Mouse (Mus musculus) cerebellum, adult 8-10 months (tissue): ENCODE data around the gene Nwd2.

ENCODE experiments used
- DNase-seq: peaks from one replicate; pipeline ENCODE4 v3.0.0; 2022

Nwd2 gene

DNA sequence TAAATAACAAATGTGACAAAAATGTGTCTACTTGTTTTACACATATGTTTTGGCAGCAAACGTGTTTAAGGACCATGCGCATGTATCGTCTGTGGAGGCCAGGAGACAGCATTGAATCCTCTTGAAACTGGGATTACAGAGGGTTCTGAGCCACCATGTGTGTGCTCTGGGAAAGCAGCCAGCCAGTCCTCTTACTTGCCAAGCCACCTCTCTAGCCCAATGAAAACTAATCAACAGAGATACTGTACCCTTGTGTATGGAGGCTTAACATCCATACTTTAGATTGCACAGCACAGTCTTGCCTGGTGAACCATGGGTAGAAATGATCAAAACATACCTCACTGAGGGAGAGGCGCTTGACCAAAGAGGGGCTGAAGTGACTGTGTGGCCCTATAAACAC, 117.0 kb downstream of the Nwd2 start:
- no peak for DNase-seq

GRCm38 (mm10) chr5:63766715-63767114, 117.8 kb downstream of the Nwd2 start:
- peak; percentile 10 for DNase-seq

DNA sequence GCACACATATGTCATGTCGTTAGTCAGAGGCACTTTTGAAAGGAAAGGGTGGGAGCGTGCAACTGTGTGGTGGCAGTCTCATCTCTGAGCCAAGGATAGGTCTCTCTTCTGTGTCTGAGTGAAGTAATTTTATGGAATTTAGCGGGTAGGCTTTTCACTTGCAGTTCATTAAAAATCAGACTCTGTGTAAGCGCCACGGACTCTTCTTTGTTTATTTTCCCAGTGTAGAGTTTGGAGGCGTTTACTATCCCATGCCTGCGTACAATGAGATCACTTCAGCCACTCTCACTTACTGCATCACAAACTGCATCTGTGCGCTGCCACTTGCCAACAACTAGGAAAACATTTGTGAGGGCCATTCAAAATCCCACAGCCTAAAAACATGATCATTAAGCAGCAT, 118.6 kb downstream of the Nwd2 start:
- DNase-seq, result no peak

DNA sequence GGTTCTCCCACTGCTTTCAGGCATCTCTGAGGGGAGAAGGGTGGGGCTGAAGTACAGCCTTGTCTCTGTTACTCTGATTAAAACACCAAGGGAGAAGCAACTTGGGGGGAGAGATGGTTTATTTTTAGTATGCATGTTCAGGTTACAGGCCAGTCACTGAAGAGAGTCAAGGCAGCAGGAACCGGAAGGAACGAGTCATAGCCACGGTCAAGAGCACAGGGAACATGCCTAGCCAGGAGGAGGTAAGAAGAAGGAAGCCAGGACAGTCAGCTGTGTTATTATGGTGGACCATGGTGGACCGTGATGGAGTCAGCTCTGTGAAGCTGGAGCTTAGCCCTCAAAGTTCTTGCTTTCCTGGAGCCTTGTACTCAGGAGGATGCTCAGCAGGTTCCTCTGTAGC, 119.3 kb downstream of the Nwd2 start:
- DNase-seq, result no peak

- DNase-seq, result no peak
These were observed 124.1 kb downstream of the Nwd2 start for GRCm38 (mm10) chr5:63772971-63773370.

DNA sequence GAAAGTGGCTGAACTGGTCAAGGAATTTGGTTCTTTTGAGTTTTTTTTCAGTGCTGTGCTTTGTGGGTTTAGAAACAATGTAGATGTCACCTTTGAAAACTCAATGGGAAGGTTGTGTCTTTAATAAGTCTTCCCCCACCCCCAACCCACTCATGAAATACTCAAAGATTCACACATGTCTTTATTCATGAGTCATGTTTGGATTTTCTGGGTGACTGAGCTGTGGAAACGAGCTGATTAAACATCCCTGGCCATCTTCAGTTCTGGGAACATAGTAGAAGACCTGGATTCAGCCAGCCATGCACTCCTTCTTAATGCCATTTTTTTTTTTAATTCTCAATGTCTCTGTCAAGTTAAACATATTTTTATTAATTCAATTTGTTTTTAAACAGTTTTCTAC, 124.7 kb downstream of the Nwd2 start:
- DNase-seq, result no peak

DNA sequence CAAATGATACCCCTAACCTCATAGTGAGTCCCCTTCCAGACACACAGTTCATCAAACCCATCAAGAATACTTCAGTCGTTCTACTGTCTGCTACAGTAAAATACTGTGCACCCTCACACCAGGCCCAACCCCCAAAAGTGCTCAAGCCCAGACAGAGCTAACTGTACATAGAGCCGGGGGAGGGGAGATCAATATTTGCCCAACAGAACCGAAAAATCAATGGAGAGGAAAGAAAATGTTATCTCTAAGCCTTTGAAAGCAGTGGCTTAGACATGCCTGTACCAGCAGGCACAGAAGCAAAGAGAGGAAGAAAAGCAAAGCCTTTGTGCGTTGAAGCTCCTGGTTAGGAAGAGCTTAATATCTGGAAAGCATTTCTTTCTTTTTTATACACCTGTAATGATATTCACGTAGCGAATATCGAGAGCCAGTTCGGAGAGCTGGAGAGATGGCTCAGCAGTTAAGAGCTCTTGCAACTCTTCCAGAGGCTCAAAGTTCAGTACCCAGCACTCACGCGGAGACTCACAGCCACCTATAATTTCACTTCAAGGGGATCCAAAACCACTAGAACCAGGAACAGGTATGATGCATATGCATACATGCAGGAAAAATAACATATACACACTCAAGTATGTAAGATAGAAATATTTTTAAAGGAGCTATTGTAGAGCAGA, 139.4 kb downstream of the Nwd2 start:
- DNase-seq, result no peak

DNA sequence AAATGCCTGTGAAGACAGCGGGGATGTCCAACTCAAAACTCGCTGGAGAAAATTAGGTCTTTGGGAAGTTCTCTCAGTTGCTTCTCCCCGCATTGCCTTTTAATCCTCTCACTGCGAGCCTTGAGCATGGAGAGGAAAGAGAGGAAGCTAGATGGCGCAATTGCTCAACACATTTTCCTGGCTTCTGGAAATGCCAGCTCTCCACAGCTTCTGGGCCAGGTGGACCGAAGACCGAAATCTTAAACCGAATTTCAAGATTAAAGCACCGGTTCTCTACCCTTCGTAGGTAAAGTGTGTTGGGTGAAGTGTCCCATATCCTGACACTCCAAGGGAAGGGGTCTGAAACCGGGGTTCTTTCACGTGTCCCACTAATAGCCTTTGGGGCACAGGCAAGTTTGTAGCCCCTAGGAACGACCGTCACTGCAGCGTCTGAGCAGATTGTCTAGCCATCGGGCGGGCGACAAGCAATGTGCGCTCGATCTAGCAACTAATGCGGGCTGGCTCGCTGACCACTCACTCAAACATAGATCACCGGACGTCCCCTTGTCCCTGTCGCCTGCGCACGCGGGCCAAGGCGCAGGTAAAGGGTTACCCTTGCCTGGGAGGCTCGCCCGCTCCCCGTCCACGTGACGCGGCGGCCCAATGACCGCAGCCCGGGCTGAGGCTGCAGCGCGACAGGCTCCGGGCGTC, 163.1 kb downstream of the Nwd2 start, which contains the start of gene 0610040J01Rik:
Gene 0610040J01Rik, plus strand, starts transcription at position 545 of the 690 bp plus-strand sequence.
- peak; percentile 11 for DNase-seq

DNA sequence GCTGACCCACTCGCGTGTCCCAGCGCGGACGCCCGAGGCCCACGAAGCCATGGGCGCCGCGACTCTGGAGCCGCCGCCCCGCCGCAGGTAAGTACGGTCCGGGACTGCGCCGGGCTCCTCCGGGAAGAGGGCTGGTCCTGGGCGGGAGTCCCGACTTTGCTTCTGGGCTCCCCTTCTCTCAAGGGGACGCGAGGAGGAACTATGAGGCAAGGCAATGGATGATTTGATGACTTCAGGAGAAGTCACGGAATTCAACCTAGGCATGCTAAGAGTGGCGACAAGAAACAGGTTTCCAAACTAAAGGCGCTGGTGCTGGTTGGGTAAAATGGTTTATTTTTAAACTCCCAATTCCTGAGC, 163.6 kb downstream of the Nwd2 start:
- no peak for DNase-seq

GRCm38 (mm10) chr5:63816643-63817042, 167.7 kb downstream of the Nwd2 start:
- no peak for DNase-seq

GRCm38 (mm10) chr5:63817270-63817669, 168.4 kb downstream of the Nwd2 start:
- no peak for DNase-seq

- DNase-seq, result no peak
These were observed 170.1 kb downstream of the Nwd2 start for GRCm38 (mm10) chr5:63818975-63819374.

GRCm38 (mm10) chr5:63819519-63819918, 170.6 kb downstream of the Nwd2 start:
- DNase-seq, result no peak

DNA sequence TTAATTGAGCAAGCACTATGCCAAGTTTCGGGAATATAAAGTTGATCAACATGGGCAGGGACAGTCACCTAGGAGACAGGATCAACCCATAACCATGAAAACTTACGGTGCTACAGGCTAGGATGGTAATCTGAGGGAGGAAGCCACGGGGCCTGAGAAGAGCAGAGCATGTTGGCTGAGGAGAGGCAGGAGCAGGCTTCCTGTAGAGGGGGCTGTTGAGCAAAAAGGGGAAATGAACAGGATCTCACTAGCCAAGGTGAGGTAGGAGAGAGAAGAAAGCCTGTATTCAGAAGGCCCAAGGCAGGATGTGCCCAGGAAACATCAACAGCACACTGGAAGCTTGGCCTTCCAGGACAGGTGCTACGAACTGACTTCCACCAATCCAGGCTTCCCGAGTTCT, 172.3 kb downstream of the Nwd2 start:
- DNase-seq, result no peak

DNA sequence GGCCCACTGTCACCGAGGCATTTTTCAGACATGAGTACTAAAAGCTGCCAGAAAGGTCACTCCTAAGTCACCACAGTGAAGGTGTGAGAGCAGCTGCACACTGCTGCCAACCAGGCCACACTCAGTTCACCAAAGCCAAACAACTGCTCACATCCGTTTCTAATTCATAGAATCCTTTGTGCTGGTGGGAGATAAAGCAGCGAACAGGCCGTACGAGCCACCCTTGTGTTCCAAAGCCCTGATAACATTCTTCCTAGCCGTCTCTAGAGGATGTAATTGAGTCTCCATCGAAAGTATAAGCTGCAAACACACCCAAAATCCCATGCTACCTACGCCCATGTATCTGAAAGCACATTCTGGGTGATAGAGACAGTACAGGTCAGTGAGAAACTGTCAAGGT, 173.0 kb downstream of the Nwd2 start:
- no peak for DNase-seq

DNA sequence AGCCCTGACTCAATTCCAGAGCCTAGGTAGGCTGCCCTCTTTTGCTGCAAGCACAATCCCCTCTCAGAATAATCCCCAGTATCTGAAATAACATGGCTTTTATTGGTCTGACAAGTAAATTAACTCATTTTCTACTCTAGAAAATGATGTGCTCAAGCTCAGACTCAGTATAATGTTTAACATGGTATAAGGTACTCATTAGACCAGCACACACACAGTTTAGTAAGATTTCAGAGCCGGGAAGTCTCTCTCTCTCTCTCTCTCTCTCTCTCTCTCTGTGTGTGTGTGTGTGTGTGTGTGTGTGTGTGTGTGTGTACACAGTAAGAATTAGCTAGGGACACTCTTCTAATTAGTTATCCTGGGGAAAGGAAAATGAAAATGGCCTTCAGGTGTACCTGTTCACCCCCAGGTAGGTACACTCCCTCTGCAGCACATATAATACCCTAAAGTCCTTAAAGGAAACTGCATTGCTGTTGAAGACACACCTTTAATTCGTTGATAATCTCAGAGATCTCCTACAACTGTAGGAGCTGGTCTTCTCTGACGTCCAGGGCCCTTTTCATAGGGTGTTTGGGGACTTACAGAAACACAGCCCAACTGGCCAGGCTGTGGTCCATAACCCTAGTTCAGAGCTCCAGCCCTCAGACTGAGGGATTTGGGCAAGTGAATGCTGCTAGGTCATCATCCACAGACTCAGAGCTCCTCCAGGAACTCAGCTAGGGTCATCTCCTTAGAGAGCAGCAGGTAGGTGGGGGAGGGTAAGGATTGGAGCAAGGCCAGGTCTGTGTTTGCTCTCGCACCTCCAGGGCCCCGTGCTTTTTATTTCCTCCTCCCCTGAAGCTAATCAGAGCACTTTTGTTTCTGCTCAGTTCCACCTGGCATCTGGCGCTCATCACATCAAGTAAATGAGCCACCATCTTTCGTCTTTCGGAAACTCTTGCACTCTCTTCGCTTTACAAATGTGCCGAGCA, 174.7 kb downstream of the Nwd2 start:
- DNase-seq, result no peak

DNA sequence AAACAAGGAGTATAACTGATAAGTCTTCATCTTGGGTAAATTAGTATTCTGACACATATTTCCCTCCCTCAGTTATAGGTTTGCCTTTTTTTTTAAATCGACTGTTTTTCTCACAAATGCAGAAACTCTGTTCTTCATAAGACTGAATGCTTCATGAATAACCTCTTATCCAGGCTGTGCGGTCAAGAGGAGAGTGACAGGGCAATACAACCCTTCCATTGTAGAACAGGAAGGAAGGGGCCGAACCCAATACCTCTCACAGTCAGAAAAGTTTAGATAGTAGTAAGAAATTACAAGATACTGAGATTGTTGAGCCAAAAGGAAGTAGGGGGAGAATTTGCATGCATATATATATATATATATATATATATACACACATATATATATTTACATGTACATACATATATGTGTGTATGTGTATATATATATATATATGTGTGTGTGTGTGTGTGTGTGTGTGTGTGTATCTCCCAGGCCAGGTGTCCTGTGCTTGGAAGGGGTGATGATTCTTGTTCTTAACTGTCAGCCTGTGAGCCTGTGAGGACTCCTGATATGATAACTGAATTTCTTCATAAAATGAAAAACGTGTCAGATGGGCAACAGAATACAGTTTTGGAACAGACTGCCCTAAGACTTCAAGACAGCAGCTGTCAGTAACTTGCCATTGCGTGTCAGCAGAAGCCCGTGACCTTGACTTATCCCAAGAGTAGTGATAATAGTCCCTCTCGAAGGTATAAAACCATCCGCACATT, 175.9 kb downstream of the Nwd2 start:
- no peak for DNase-seq

DNA sequence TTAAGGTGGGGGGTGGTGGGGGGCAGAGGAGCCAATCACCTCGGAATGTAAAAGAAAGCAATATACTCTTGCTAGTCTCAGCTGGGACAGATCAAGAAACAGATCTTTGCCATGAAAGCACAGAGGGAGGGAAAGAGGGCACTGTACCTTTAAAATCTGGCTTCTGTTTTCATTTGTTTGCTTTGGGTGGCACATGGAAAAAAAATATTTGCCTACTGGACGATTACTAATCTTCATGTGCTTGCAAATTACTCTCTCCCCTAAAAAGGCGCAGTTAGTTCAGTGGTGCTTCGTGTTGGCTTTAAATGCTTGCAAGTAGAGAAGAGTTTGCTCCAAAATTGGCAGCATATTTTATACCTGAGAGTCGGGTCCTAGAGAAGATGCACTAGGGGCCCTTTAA, 177.0 kb downstream of the Nwd2 start:
- no peak for DNase-seq

- DNase-seq, result no peak
These were observed 178.1 kb downstream of the Nwd2 start for GRCm38 (mm10) chr5:63827006-63827405.

DNA sequence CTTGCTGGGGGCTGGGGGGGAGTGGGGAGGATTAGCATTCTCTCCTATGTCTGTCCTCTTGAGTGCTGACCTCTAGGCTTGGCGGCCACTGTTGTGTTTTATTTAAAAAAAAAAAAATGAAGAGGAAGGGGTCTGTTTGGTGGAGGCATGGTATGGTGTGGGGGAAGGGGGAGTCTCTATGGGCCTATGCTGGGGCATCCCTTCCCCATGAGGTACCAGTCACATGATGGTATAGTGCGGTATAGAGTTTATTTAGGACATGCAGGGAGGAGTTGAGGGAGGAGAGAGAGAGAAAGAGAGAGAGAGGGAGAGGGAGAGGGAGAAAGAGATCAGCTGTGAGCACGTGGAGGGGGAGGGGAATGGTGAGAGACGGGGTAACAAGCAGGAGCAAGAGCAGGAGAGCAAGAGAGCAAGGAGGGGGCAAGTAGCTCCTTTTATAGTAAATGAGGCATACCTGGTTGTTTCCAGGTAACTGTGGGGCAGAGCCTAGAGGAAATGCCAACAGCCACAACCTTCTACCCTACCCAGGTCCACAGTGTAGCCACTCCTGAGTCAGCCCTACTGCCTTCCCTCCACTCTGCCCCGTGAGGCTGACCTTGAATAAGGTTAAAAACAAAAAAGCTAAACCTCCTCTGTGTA, 178.6 kb downstream of the Nwd2 start:
- DNase-seq, result no peak

DNA sequence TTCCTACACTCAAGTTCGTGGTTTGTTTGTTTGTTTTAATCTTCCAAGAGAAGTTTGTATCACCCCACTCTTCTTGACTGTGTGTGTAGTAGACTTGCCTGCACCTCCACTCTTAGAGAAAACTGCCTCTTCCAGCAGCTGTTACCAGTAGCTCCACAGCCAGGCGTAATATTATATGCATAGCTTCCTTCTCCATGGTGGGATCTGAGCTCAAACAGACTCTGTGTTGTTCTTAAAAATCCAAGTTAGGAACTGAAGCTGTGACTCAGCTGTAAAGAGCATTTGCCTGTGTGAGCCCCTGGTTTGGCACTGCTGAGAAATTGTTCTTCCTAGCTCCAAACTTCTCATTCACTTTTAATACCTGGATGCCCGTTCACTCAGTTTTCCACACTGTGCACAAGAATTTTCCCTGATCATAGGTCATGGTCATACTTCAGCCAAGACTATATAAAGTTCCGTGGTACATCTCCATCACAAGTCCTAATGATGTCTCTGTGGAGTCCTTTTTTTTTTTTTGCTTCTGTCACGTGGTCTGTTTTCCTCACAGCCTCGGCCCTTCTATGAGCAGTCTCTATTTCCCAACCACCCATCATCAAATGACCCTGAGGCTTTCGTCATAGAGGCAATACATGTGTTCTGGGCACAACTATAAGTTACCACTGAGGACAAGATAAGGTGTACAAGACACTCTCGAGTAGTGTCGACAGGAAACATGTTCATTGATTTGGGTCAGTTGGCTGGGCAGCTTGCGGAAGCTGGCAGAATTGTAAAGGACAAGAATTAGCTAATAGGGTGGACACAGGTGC, 179.7 kb downstream of the Nwd2 start:
- DNase-seq, result no peak

DNA sequence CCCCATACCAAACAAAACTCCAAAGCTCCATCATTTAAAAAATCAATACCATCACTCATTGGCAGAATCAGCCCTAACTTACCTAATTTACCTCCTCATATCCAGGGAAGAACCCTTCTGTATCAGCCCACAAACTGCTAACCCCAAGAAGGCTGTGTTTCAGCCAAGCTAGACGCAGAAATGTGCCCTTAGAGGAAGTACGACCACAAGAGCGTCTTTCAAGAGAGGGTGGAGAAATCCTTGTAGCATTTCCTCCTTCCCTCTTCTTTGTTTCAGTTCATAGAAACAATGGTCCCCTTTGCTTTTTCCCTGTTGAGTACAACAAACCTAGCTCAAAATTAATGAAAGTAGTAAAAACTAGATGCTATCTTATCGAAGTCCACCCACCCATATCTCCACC, 182.2 kb downstream of the Nwd2 start:
- DNase-seq, result no peak
